Mouse (Mus musculus): Measurements from ENCODE around the gene Sat2.

Sat2 gene

GRCm38 (mm10) chr11:69621571-69622268, at the start of gene Sat2:
Gene Sat2 (plus strand): TSS chr11:69622024.
- no peak for DNase-seq (ENCODE audit: low spot score)

- peak; percentile 41 for DNase-seq (ENCODE audit: low spot score)
Observed at GRCm38 (mm10) chr11:69575220-69575619, 46.6 kb upstream of the Sat2 start.

GRCm38 (mm10) chr11:69576307-69576706, 45.5 kb upstream of the Sat2 start:
- no peak for DNase-seq (ENCODE audit: low spot score)

DNA sequence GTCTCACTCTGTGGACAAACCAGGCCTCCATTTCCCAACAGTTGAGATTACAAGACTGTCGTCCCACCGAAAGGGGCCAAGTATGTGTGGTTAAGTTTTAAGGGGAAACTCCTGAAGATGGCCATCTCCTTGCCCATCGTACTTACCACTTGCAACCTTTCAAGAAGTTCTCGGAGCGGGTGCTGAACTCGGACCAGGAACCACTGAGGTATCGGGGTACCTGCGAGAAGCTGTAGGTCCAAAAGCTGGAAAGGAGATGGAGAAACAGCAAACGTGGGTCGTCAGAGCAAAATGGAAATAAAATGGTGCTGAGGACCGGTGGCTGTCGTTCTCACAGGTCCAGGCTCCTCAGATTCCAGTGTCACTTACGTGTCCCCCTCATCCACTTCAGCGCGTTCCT, 43.5 kb upstream of the Sat2 start:
- DNase-seq (ENCODE audit: low spot score), result no peak

DNA sequence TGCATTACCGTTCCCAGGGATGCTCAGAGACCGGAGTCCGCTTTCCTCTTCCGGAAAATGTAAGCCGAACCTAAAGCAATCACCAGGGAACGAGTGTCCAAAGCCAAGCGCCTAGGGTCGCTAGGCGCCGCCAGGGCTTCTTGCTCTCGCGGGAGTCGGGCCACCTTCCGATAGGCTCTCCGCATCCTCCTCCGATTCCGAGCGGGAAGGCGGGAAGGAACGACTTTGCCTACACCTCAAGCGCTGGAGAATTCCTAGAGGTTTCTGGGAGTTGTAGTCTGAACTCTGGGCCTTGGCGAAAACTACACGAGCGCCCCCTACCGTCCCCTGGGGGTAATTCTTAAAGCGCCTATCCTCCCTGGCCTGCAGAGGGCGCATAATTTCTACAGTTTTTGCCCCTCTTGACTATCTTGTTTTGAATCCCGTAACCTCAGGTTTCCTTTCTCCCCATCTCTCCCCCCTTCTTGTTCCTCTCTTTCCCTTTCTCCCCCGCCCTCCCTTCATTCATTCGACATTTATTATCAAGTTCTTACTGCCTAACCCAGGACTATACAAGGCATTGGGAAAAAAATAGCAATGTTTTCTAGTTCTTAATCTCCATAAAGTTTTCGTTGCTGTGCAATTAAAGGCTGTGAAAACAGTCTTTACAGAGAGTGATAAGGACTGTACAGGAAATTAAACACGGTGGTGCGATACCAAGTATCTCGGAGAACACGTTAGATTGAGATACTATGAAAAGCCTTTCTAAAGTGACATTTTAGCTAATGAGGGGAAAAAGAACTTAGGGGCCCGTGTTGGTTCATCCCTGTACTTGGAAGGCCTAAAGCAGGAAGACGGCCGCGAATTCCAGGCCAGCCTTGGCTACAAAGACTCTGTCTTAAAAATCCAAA, 42.5 kb upstream of the Sat2 start:
- peak; percentile 95 for DNase-seq (ENCODE audit: low spot score)

DNA sequence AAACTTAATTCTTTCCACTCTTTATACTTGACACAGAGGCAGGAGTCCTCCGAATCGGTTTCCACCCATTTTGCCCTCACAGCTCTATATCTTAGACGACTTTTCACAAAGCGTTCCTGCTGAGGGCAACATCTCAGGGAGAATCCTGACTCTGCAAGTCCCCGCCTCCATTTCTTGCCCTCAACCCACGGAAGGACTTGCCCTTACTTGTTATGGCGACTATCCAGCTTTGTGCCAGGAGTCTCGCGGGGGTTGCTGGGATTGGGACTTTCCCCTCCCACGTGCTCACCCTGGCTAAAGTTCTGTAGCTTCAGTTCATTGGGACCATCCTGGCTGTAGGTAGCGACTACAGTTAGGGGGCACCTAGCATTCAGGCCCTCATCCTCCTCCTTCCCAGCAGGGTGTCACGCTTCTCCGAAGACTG, 41.7 kb upstream of the Sat2 start, which contains the start of the genes Wrap53 and Trp53:
Wrap53 (minus strand) TSS at position 165 of the 424 bp plus-strand sequence.
Trp53 (plus strand) TSS at position 269 of the 424 bp plus-strand sequence.
- peak; percentile 91 for DNase-seq (ENCODE audit: low spot score)

GRCm38 (mm10) chr11:69580572-69581146, 41.2 kb upstream of the Sat2 start:
- peak; percentile 11 for DNase-seq (ENCODE audit: low spot score)

DNA sequence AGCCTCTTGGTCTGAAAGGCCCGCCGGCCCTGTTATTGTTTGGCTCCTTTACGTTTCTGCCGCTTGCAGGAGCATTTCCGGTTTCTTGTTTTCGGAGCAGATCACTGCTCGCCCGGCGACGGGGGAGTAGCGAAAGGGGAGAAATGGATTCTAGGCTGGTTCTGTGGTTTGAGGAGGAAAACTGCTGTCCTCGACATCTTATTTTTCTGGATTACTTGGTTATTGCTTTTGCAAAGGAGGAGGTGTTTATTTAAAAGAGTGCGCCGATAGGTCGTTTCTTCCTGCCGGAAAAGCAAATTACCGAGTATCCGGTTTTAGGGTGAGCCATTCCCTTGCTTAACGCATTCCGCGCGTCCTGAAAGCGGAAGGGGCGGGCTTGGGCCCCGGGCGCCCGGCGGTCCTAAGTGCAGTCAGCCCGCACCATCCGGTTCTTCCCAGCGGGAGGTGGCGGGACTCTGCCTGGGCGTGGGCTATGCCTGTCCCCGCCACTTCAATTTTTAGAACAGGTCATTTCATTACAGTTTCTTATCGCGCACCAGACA, 40.6 kb upstream of the Sat2 start:
- peak; percentile 90 for DNase-seq (ENCODE audit: low spot score)

DNA sequence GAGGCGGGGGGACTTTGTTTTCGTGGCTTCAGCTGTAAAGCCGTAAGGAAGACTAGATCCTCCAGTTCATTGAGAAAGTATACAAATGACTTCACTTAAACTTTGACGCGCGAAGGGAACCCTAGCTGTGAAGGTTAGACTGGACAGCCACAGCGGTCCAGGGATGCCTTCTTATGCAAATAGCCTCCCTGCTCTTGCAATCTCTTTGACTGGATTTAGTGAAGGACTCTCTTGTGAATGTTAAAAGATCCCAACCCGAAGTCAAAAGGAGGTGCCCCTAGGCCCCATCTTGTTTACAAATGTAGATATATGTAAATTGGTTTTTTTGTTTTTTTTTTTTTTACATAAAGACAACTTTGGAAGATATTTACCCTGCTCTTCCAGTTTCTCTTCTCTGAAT, 40.0 kb upstream of the Sat2 start:
- DNase-seq (ENCODE audit: low spot score), result no peak

- no peak for DNase-seq (ENCODE audit: low spot score)
Observed at GRCm38 (mm10) chr11:69582230-69582805, 39.5 kb upstream of the Sat2 start.

DNA sequence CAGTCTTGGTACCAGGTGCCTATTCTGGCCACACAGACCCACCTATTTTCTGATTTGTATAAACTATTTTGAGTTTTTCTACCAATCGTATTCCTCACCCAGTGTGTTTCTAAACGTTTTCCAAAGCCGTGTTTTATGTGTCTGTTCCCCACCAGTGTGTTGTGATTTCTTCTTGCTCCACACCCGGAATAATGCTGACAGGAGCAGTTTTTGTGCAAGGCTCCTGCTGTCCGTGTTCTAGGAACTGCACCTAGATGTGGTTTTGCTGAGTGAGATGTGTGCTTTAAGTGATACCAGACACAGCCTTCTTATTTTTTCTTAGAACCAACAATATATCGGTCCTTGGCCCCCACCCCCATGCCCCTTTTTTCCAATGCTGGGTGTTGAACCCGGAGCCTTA, 37.8 kb upstream of the Sat2 start:
- DNase-seq (ENCODE audit: low spot score), result no peak

DNA sequence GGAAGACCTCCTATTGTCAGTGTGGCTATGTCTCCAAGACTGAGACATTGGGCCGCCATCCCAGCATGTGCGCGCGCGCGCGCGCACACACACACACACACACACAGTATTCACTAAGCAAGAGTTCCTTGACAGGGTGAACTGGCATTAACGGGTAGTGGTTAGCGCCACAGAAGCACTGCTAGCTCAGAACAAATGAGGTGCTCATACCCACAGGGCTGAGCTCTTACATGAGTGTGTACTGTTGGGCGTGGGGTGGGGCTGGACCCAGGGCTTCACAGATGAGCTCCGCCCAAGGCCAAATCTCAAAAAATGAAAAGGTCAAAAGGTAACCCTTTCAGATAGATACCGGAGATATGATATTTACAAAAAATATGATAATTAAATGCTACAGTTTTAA, 36.9 kb upstream of the Sat2 start:
- no peak for DNase-seq (ENCODE audit: low spot score)

- DNase-seq (ENCODE audit: low spot score), result no peak
Observed at GRCm38 (mm10) chr11:69585718-69586325, 36.0 kb upstream of the Sat2 start.

- DNase-seq (ENCODE audit: low spot score), result no peak
Observed at GRCm38 (mm10) chr11:69589207-69589834, 32.5 kb upstream of the Sat2 start.

GRCm38 (mm10) chr11:69590622-69591021, 31.2 kb upstream of the Sat2 start:
- no peak for DNase-seq (ENCODE audit: low spot score)

- no peak for DNase-seq (ENCODE audit: low spot score)
Observed at GRCm38 (mm10) chr11:69591424-69591823, 30.4 kb upstream of the Sat2 start.

DNA sequence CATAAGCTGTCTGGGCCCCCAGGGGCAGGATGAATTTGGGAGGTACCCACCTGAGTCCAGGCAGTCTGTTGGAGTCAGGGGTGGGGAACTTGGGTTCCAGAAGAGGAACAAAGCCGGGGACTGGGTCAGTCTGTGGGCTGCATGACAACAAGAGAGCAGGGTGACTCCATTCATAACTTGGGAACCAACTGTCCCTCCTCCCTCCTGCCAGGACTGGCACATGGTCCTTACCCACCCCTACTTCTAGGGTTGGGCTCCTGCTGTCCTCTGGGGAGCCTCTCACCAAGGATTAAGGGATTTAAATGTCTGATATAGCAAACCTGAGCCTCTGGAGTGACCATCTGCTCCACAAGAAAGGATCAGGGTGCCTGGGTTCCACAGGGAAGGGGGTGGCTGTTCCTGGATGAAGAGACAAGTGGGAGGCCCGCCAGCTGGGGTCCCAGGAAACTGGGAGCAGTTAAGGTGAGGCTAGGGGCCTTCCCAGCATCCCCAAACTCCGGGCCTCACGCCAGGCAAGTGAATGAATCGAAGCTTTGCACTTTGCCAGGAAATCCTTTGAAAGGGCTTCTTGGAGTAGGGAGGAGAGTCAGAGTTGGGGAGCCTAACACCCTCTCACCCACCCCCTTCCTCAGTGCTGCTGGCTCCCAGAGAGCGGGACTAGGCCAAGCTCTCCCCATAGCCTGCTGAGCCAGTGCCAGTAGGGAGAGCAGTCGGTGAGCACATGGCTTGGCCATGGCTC, 29.8 kb upstream of the Sat2 start:
- DNase-seq (ENCODE audit: low spot score), result no peak

DNA sequence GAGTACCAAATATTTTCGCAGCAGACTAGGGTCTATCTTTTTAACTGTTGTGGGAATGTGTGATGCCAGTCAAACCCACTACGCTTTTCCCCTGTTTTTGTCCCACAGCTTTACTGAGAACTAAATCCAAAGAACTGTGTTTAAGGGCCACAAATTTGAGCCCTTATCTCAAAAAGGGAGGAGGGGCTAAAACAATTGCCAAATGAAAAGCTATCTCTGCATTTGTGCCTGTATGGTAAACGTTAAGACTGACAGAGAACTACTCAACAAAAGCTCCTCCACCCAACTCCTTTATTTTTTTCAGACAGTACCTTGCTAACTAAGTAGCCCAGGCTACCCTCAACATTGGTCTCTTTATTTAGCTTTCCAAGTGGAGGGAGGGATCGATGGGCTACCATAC, 29.0 kb upstream of the Sat2 start:
- no peak for DNase-seq (ENCODE audit: low spot score)

- no peak for DNase-seq (ENCODE audit: low spot score)
Observed at GRCm38 (mm10) chr11:69594853-69595252, 27.0 kb upstream of the Sat2 start.

DNA sequence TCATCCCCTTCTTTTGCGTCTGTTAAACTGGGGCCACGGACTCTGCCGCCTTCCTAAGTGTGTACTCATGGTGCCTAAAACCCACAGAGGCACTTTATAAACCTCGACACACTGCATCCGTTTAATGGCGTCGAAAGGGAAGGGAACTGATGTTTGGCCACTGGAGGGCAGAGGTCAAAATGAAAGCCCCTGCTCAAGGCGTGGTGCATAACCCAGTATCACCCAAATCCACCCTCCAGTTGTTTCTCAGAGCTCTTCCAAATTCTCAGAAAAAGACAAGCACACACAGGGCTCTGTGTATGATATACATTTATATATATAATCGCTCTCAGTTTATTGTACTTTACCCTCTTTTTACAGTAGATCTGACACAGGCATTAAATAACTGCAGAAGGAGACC, 22.4 kb upstream of the Sat2 start:
- DNase-seq (ENCODE audit: low spot score), result no peak
